Mouse (Mus musculus): ENCODE measurements around the gene Zcchc24.

Gene Zcchc24

GRCm38 (mm10) chr14:25720962-25721707 lies 47.7 kb downstream of the Zcchc24 start:
- DNase-seq (ENCODE audit: inconsistent age in 2 of 2, low spot score in 1 of 2): no peak

- DNase-seq (ENCODE audit: inconsistent age in 2 of 2, low spot score in 1 of 2): no peak
These were observed 49.5 kb downstream of the Zcchc24 start for GRCm38 (mm10) chr14:25719371-25719770.

- DNase-seq (ENCODE audit: inconsistent age in 2 of 2, low spot score in 1 of 2): no peak
These were observed 50.4 kb downstream of the Zcchc24 start for GRCm38 (mm10) chr14:25718471-25718870.

GRCm38 (mm10) chr14:25717718-25718117 lies 51.1 kb downstream of the Zcchc24 start:
- DNase-seq (ENCODE audit: inconsistent age in 2 of 2, low spot score in 1 of 2): no peak

GRCm38 (mm10) chr14:25716528-25716927 lies 52.3 kb downstream of the Zcchc24 start:
- peak in 1 of 2 experiments; percentile 60 for DNase-seq (ENCODE audit: inconsistent age in 2 of 2, low spot score in 1 of 2)

- DNase-seq (ENCODE audit: inconsistent age in 2 of 2, low spot score in 1 of 2): peak in 1 of 2 experiments; percentile 58
These were observed 55.4 kb downstream of the Zcchc24 start for GRCm38 (mm10) chr14:25713443-25713842.

GRCm38 (mm10) chr14:25711602-25712001 lies 57.2 kb downstream of the Zcchc24 start:
- DNase-seq (ENCODE audit: inconsistent age in 2 of 2, low spot score in 1 of 2): no peak

GRCm38 (mm10) chr14:25711177-25711576 lies 57.7 kb downstream of the Zcchc24 start:
- no peak for DNase-seq (ENCODE audit: inconsistent age in 2 of 2, low spot score in 1 of 2)

GRCm38 (mm10) chr14:25710681-25711080 lies 58.2 kb downstream of the Zcchc24 start:
- DNase-seq (ENCODE audit: inconsistent age in 2 of 2, low spot score in 1 of 2): no peak

- no peak for DNase-seq (ENCODE audit: inconsistent age in 2 of 2, low spot score in 1 of 2)
These were observed 58.8 kb downstream of the Zcchc24 start for GRCm38 (mm10) chr14:25710073-25710472.

GRCm38 (mm10) chr14:25708917-25709316 lies 59.9 kb downstream of the Zcchc24 start:
- DNase-seq (ENCODE audit: inconsistent age in 2 of 2, low spot score in 1 of 2): peak; percentile 26 to 50

- peak; percentile 80 to 91 for DNase-seq (ENCODE audit: inconsistent age in 2 of 2, low spot score in 1 of 2)
These were observed 60.4 kb downstream of the Zcchc24 start for GRCm38 (mm10) chr14:25708451-25708850.

GRCm38 (mm10) chr14:25707691-25708181 lies 61.1 kb downstream of the Zcchc24 start:
- peak; percentile 66 to 89 for DNase-seq (ENCODE audit: inconsistent age in 2 of 2, low spot score in 1 of 2)

GRCm38 (mm10) chr14:25701986-25702385 lies 66.9 kb downstream of the Zcchc24 start:
- DNase-seq (ENCODE audit: inconsistent age in 2 of 2, low spot score in 1 of 2): peak in 1 of 2 experiments; percentile 72

GRCm38 (mm10) chr14:25696356-25696755 lies 72.5 kb downstream of the Zcchc24 start:
- DNase-seq (ENCODE audit: inconsistent age in 2 of 2, low spot score in 1 of 2): no peak

- DNase-seq (ENCODE audit: inconsistent age in 2 of 2, low spot score in 1 of 2): no peak
These were observed 73.8 kb downstream of the Zcchc24 start for GRCm38 (mm10) chr14:25695059-25695458.

- no peak for DNase-seq (ENCODE audit: inconsistent age in 2 of 2, low spot score in 1 of 2)
These were observed 74.3 kb downstream of the Zcchc24 start for GRCm38 (mm10) chr14:25694569-25694897.

GRCm38 (mm10) chr14:25693888-25694568 lies 74.8 kb downstream of the Zcchc24 start, which contains the start of gene Ppif:
Ppif (plus strand) TSS chr14:25694154.
- peak; percentile 96 to 99 for DNase-seq (ENCODE audit: inconsistent age in 2 of 2, low spot score in 1 of 2)

- peak in 1 of 2 experiments; percentile 31 for DNase-seq (ENCODE audit: inconsistent age in 2 of 2, low spot score in 1 of 2)
These were observed 75.5 kb downstream of the Zcchc24 start for GRCm38 (mm10) chr14:25693271-25693887.

GRCm38 (mm10) chr14:25686983-25687901 lies 81.6 kb downstream of the Zcchc24 start:
- DNase-seq (ENCODE audit: inconsistent age in 2 of 2, low spot score in 1 of 2): no peak
